Mouse (Mus musculus) small intestine, adult 2 months (tissue): ENCODE measurements around the gene Gm8332.
"Not testable (repeated sequence)": the region's sequence is repeated elsewhere in the genome, so short reads cannot be mapped to it uniquely, and the experiment has no call there.

Experiments used
- CTCF ChIP-seq: fragments of 200-500 bp; IDR thresholded peaks from 2 replicates; pipeline ENCODE4 v1.5.1; 2012; ENCODE audit warnings: low read depth, mild to moderate bottlenecking, control low read depth, inconsistent platforms, low read length, moderate library complexity, mixed read lengths; ENCODE audit not compliant: insufficient replicate concordance, insufficient read length; ENCODE audit errors: extremely low read depth
- POLR2A ChIP-seq: fragments of 200-500 bp; IDR thresholded peaks from 2 replicates; pipeline ENCODE4 v1.6.1; 2012; ENCODE audit warnings: low read depth, mild to moderate bottlenecking, control low read depth, inconsistent platforms, low read length, moderate library complexity

GRCm38 (mm10) chr12:88293082-88293481 is 43.2 kb upstream of the Gm8332 start:
- not testable (repeated sequence) for TF ChIP-seq CTCF, POLR2A
